Mouse (Mus musculus): ENCODE measurements around the gene Asphd2.

- TF ChIP-seq CTCF (IDR thresholded peaks at IDR 0.05; ENCODE audit: low read depth, low read length) (no peak), TAL1 (conservative IDR thresholded peaks at IDR 0.05; ENCODE audit: low read depth, low read length) (no peak)
Measured at GRCm38 (mm10) chr5:112367338-112367737, 27.3 kb downstream of the Asphd2 start.

Data from G1E (cell line).